Mouse (Mus musculus): Measurements from ENCODE around the gene Slc25a45.

DNA sequence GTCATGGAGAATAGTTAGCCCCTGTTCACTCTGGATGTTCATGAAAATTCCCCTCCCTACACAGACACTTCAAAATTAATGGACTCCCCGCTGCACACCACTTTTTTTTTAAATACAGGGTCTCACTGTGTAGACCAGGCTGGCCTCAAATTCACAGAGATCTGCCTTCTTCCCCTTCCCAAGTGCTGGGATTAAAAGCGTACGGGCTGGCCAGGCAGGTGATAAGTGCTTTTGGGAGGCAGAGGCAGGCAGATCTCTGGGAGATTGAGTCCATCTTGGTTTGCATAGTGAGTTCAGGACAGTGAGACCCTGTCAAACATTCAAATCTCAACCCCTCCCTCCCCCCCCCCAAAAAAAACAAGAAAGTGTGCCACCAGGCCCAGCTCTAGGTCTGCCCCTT is 45.4 kb downstream of the Slc25a45 start:
- TF ChIP-seq CTCF (IDR thresholded peaks at IDR 0.05; ENCODE audit: control insufficient read depth, insufficient read depth, low read length) = no peak
- TF ChIP-seq POLR2A (IDR thresholded peaks at IDR 0.05; ENCODE audit: borderline replicate concordance, control insufficient read depth, low read depth, low read length) = no peak
